Mouse (Mus musculus): ENCODE results near the gene Prss57. TPM values are rescaled to one million over a fixed set of nuclear protein-coding genes. Genes with fewer than 3 reads are reported as not detected.

The Prss57 gene
- polyA plus RNA-seq, 1 experiment from 2014 or later: not detected

DNA sequence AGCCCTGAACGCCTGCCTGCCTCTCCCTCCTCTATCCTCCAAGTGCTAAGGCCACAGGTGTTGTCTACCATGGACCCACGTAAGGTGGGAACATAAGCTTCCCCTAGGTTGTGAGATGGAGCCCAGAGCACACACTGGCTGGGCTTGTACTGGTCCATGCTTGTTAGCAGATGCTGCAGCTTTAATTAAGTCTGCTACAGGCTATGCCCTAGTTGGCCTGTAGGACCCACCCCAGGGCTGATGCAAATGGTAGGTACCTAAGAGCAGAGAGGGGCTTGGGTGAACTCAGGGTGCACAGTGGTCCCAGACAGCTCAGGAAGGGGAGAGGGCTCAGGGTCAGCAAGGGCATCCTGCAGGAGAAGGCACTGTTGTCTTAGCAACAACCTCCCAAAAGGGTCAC, 1.2 kb downstream of the Prss57 start:
- H3K9me3 ChIP-seq: no peaks in the 10 kb centered on the region
- no peak overlapping the region for H3K27ac ChIP-seq
- no peak overlapping the region for H3K4me3 ChIP-seq
- no peak for DNase-seq (ENCODE audit: low spot score)
- 70% methylated on average over 2 of the region's 2 CpGs for WGBS
- H3K27me3 ChIP-seq (ENCODE audit: insufficient read depth, poor library complexity, severe bottlenecking): peaks cover 7% of the 10 kb centered on the region
- peaks cover 21% of the 10 kb centered on the region for H3K4me1 ChIP-seq (replicated peaks)
- H3K36me3 ChIP-seq: no peaks in the 10 kb centered on the region

DNA sequence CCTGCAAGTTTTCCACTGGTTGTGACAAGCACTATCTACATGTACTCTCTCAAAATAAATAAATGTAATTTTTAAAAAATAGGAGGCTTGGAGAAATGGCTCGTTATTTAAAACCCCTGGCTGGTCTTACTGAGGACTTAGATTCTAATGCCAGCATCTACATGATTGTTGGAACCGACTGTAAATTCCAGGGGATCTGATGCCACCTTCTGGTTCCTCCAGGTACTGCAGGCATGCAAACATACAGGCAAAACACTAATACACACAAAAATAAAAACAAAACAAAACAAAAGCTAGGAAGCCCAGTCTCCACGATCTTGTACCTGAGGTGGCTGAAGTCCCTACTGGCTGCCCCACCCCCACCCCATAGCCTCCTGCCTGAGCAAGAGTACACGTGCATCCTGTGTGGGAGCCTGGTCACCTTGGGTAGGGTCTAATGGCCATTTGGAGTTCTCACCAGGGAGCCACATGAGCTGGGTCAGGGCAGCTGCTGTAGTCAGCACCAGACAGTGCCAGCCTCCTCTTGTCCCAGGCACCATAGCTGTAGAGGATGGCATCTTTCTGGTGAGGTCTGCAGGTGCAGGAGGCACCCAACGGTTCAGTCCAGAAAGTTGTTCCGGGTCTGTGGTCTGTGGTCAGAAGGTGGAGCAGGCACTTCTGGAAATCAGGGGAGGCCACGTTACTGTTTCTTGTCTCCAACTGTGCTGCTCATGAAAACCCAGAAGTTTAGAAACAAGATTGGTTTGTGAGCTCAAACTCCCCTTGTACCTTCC, 2.2 kb downstream of the Prss57 start:
- peak; percentile 81 for DNase-seq (ENCODE audit: low spot score)
- peaks cover 17% of the 10 kb centered on the region for H3K4me1 ChIP-seq (replicated peaks)
- H3K36me3 ChIP-seq: no peaks in the 10 kb centered on the region
- 39% methylated on average over 7 of the region's 7 CpGs for WGBS
- H3K4me3 ChIP-seq: no peak overlapping the region
- peaks cover 15% of the 10 kb centered on the region for H3K27me3 ChIP-seq (ENCODE audit: insufficient read depth, poor library complexity, severe bottlenecking)
- H3K27ac ChIP-seq: no peak overlapping the region
- H3K9me3 ChIP-seq: no peaks in the 10 kb centered on the region

DNA sequence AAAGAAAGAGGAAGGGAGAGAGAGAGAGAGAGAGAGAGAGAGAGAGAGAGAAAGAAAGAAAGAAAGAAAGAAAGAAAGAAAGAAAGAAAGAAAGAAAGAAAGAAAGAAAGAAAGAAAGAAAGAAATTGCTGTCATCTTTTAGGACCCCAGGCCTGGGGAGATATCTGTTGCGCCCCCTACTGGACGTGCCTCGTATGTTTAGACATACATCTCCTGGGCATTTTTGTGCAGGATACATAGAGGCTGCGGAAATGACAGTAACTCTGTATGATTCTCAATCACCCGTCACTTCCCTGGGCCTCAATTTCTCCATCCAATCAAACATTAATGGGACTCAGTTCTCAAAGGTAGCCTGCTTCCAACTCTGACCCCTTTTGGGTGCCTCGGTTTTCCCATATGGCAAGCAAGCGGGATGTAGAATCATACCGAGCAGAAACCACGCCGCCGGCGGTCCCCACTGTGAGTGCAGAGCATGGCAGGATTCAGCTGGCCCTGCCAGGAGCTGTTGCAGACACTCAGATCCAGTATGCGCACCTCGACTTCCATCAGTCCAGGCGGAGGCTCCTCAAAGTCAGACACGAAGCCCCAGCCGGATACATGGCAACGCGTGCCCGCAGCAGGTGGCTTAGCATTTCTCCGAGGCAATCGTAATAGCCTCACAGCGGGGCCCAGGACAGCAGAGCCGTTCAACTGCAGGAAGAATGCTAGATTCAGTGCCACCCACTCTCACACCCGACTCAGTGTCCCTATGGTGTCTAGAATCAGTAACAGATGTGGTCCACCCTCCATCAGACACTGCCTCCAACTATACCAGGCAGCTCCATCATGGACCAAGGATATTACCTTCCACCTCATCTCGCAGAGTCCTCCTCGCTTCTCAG, 6.6 kb downstream of the Prss57 start:
- Histone ChIP-seq H3K4me1 (replicated peaks) (peaks cover 25% of the 10 kb centered on the region), H3K27me3 (ENCODE audit: insufficient read depth, poor library complexity, severe bottlenecking) (peaks cover 56% of the 10 kb centered on the region), H3K36me3 (no peaks in the 10 kb centered on the region), H3K4me3 (no peak overlapping the region), H3K9me3 (no peaks in the 10 kb centered on the region), H3K27ac (0 out of 2 replicates have a peak overlapping the region, but pooled peaks have one; percentile 14)
- WGBS: 36% methylated on average over 27 of the region's 27 CpGs
- DNase-seq (ENCODE audit: low spot score): no peak

DNA sequence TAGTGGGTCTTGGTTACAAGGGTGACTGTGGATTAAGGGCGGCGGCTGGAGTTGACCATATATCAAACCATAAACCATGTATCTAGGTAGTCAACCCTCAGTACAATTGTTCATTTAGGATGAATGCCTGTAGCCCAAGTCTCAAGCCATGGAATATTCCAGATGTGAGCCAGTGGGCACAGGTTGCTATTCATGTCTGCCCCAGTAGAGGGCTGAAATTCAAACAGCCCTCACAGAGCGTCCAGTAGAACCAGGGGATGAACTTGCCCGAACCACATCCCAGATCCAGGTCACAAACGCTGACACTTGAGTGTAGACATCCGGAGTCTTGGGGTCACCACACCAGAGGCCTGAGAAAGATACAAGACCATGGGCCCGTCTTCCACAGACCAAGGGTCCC, 7.7 kb downstream of the Prss57 start:
- DNase-seq (ENCODE audit: low spot score): no peak
- WGBS: 67% methylated on average over 7 of the region's 7 CpGs
- Histone ChIP-seq H3K4me1 (replicated peaks) (peaks cover 33% of the 10 kb centered on the region), H3K4me3 (no peak overlapping the region), H3K27ac (no peak overlapping the region), H3K9me3 (no peaks in the 10 kb centered on the region), H3K36me3 (no peaks in the 10 kb centered on the region), H3K27me3 (ENCODE audit: insufficient read depth, poor library complexity, severe bottlenecking) (peaks cover 67% of the 10 kb centered on the region)

DNA sequence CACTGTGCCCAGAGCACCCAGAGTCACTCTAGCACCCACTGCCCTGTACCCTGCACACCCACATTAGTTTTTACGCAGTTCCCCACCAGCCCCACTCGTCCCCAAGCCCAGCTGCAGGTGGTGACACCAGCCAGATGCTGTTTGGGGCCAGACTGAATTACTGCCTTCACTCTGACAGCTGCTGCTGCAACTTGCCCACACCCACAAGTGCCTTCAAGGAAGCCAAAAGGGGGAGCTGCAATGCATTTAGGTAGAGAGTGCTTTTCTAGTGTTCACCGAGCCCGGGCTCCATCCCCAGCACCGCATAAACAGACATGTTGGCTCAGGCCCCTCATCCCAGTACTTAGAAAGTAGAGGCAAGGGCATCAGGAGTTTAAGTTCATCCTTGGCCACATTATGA, 8.8 kb downstream of the Prss57 start:
- Histone ChIP-seq H3K36me3 (no peaks in the 10 kb centered on the region), H3K4me1 (replicated peaks) (peaks cover 44% of the 10 kb centered on the region), H3K27me3 (ENCODE audit: insufficient read depth, poor library complexity, severe bottlenecking) (peaks cover 78% of the 10 kb centered on the region), H3K9me3 (no peaks in the 10 kb centered on the region), H3K27ac (no peak overlapping the region), H3K4me3 (no peak overlapping the region)
- DNase-seq (ENCODE audit: low spot score): no peak
- 53% methylated on average over 5 of the region's 5 CpGs for WGBS

DNA sequence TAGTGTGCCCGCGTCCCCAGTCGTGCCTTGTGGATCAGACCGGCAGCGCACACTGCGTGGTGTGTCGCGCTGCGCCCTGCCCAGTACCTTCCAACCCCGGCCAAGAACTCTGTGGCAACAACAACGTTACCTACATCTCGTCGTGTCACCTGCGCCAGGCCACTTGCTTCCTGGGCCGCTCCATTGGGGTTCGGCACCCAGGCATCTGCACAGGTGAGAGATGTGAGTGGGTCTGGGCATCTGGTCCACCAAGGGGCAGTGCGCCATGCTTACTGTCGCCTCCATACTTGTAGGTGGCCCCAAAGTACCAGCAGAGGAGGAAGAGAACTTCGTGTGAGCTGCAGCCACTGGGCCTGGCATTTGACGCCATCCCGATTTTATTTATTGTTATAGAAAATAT, 9.6 kb downstream of the Prss57 start:
- Histone ChIP-seq H3K9me3 (no peaks in the 10 kb centered on the region), H3K4me3 (peak overlapping the region; percentile 53), H3K27me3 (ENCODE audit: insufficient read depth, poor library complexity, severe bottlenecking) (peaks cover 86% of the 10 kb centered on the region), H3K4me1 (replicated peaks) (peaks cover 47% of the 10 kb centered on the region), H3K27ac (no peak overlapping the region), H3K36me3 (no peaks in the 10 kb centered on the region)
- DNase-seq (ENCODE audit: low spot score): no peak
- 32% methylated on average over 21 of the region's 21 CpGs for WGBS

DNA sequence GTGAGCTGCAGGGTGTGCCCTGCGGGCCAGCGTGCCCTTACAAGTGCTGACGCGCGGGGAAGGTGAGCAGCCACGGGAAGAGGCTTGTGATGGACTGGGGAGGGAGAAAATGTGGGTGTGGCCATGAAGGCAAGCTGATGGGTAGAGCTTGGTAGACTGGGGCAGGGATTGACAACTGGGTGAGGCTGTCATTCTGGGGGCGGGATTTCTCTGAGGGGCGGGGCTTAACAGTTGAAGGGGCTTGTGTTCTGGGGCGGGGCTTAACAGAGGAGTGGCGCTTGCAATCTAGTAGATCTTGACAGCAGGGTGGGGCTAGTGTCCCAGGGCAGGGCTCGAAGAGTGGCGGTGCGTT, 10.1 kb downstream of the Prss57 start:
- Histone ChIP-seq H3K4me1 (replicated peaks) (peaks cover 47% of the 10 kb centered on the region), H3K9me3 (no peaks in the 10 kb centered on the region), H3K36me3 (no peaks in the 10 kb centered on the region), H3K27me3 (ENCODE audit: insufficient read depth, poor library complexity, severe bottlenecking) (peaks cover 89% of the 10 kb centered on the region), H3K4me3 (peak overlapping the region; percentile 53), H3K27ac (0 out of 2 replicates have a peak overlapping the region, but pooled peaks have one; percentile 54)
- DNase-seq (ENCODE audit: low spot score): no peak
- WGBS: 2% methylated on average over 13 of the region's 13 CpGs

DNA sequence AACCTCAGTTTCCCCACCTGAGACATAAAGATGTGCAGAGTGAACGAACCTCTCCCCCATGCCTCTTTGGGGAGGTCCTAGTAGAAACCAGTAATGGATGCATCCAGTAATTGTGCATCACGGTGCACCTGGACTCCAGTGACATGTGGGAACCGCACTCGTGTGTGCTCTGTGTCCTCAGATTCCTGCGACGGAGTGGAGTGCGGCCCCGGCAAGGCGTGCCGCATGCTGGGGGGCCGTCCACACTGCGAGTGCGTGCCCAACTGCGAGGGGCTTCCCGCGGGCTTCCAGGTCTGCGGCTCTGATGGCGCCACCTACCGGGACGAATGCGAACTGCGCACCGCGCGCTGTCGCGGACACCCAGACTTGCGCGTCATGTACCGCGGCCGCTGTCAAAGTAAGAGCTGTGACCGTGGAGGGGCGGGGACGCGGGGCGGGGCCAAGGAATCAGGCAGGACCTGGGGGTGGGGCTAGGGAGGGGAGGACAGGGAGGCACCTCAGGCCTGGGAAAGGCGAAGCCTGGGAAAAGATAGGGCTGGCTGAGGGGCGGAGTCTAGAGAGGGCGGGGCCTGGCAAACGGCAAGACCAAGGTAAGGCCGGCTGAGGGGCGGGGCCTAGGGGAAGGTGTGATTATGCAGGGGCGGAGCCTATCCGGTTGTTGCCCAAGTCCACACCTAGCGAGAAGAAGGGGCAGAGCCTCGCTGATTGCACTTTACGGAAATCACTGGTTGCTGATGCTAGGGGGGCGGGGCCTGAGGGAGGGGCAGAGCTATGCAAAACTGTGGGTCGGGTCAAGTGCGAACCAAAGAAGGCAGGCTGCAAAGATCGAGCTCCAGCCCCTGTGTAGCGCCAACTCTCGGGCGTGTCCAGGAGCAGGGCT, 10.7 kb downstream of the Prss57 start:
- peak overlapping the region; percentile 53 for H3K4me3 ChIP-seq
- H3K27me3 ChIP-seq (ENCODE audit: insufficient read depth, poor library complexity, severe bottlenecking): peaks cover 86% of the 10 kb centered on the region
- DNase-seq (ENCODE audit: low spot score): peak; percentile 98
- WGBS: 2% methylated on average over 55 of the region's 55 CpGs
- H3K27ac ChIP-seq: peak overlapping the region; percentile 54
- peaks cover 47% of the 10 kb centered on the region for H3K4me1 ChIP-seq (replicated peaks)
- no peaks in the 10 kb centered on the region for H3K36me3 ChIP-seq
- peaks cover under 1% of the 10 kb centered on the region; the same call in 1 of the 2 replicates for H3K9me3 ChIP-seq

DNA sequence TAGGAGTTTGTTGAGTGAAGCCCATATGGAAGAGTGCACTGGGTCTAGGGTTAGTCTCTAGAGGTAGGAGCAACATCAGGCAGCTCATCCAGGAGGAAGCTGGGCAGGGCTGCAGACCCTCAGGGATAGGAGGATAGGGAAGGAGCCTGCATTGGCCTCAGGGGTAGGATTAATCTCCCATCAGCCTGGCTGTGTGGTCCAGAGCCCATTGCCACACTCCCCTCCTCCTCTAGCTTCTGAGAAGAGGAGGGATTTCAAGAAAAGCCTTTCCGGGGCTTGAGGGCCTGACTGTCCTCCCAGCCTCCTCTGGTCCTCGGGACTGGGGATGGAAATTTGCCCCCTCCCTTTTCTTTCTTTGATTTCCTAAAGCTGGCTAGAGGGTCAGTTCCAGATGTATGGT, 11.6 kb downstream of the Prss57 start:
- Histone ChIP-seq H3K9me3 (peaks cover 3% of the 10 kb centered on the region; the same call in 1 of the 2 replicates), H3K4me3 (no peak overlapping the region), H3K27ac (no peak overlapping the region), H3K36me3 (no peaks in the 10 kb centered on the region), H3K4me1 (replicated peaks) (peaks cover 46% of the 10 kb centered on the region), H3K27me3 (ENCODE audit: insufficient read depth, poor library complexity, severe bottlenecking) (peaks cover 78% of the 10 kb centered on the region)
- 23% methylated on average over 2 of the region's 2 CpGs for WGBS
- no peak for DNase-seq (ENCODE audit: low spot score)

DNA sequence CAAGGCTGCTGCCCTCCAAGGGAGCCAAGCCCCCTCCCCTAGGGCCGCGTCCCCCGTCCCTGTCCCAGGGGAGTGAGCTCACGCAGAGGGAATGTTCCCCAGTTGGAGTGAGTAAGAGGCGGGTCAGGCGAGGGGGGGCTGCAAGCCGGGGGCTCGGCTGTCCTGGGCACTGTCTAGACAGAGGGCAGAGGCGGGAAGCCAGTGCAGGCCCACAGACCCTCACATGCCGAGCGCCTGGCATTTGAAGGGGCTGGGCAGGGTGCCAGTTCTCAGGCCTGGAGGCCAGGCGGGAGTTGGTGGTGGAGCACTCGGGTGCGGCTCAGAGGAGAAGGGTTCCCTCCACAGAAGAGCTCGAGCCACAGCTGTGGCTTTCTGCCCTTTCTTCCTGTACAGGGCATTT, 12.8 kb downstream of the Prss57 start:
- 0 out of 2 replicates have a peak overlapping the region, but pooled peaks have one; percentile 2 for H3K27ac ChIP-seq
- H3K27me3 ChIP-seq (ENCODE audit: insufficient read depth, poor library complexity, severe bottlenecking): peaks cover 68% of the 10 kb centered on the region
- 22% methylated on average over 15 of the region's 15 CpGs for WGBS

DNA sequence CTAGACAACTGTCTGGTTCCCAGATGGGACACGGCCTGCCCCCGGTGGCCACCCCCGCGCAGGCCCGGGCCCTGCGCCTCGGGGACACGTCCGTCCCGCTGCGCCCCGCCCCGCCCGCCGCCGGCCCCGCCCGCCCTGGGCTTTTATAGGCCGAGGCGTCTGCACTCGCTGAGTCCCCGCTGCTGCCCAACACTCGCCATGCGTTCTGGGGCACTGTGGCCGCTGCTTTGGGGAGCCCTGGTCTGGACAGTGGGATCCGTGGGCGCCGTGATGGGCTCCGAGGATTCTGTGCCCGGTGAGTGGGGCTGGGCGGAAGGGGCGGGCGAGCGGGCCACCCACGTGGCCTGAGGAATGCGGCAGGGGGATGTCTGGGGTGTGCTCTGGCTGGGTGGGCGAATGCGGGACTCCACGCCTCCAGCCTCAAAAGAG, 13.6 kb downstream of the Prss57 start, which contains the start of gene Fstl3:
Gene Fstl3, plus strand, starts transcription at position 170 of the 429 bp plus-strand sequence.
- Histone ChIP-seq H3K4me1 (replicated peaks) (peaks cover 44% of the 10 kb centered on the region), H3K27ac (peak within 1 kb of the TSS; percentile 75), H3K4me3 (peak within 1 kb of the TSS; percentile 52), H3K36me3 (no peaks in the 10 kb centered on the region), H3K9me3 (peaks cover 7% of the 10 kb centered on the region; the same call in 1 of the 2 replicates), H3K27me3 (ENCODE audit: insufficient read depth, poor library complexity, severe bottlenecking) (peaks cover 59% of the 10 kb centered on the region)
- 2% methylated on average over 39 of the region's 39 CpGs for WGBS
- peak; percentile 32 for DNase-seq (ENCODE audit: low spot score)

More for the DNA sequence above, 12.8 kb downstream of the Prss57 start:
- Histone ChIP-seq H3K4me1 (replicated peaks) (peaks cover 44% of the 10 kb centered on the region), H3K9me3 (peaks cover 3% of the 10 kb centered on the region; the same call in 1 of the 2 replicates), H3K36me3 (no peaks in the 10 kb centered on the region), H3K4me3 (peak overlapping the region; percentile 52)
- no peak for DNase-seq (ENCODE audit: low spot score)

Measured in hindbrain, embryonic 10.5 days (tissue).